ENCODE assay signal across 14 mouse cellular contexts in genomic region chr3:40092765-40093368, GRCm38 (mm10).
A peak's percentile ranks its signal among the peaks of the same experiment; 100 is the strongest.
DNase-seq lines count a peak whose midpoint lies in the region; ATAC-seq and TF ChIP-seq lines count a peak whose summit lies in the region.
"Had no signal": no experiment of that assay in that cellular context is flagged by ENCODE, and none has a peak within 500 bp of the region (broad histone marks: within the 10 kb centered on the region; RNA-seq: fewer than 3 reads in every experiment).

No protein-coding gene starts in this region.

- no peak overlapping the region for H3K4me3 ChIP-seq in forebrain, postnatal 0 days (ENCODE audit: low read depth, low read length)
- H3K4me3 ChIP-seq in midbrain, embryonic 11.5 days (ENCODE audit: low read depth, low read length), result no peak overlapping the region
- H3K4me3 ChIP-seq: embryonic facial prominence, embryonic 13.5 days; liver, embryonic 13.5 days; neural tube, embryonic 15.5 days had no signal

- no peak overlapping the region for H3K27ac ChIP-seq in forebrain, postnatal 0 days (ENCODE audit: low read depth, low read length)
- H3K27ac ChIP-seq in midbrain, embryonic 11.5 days (ENCODE audit: low read depth, low read length), result no peak overlapping the region
- H3K27ac ChIP-seq: embryonic facial prominence, embryonic 13.5 days; liver, embryonic 13.5 days; neural tube, embryonic 15.5 days had no signal

- DNase-seq in Muller cell, postnatal 12 days (ENCODE audit: inconsistent ontology term), result peak; percentile 29
- DNase-seq in brain, embryonic 14.5 days (ENCODE audit: low read depth), result peak; percentile 87
- no peak for DNase-seq in forebrain, postnatal 0 days
- DNase-seq in midbrain, embryonic 11.5 days (ENCODE audit: low spot score, missing footprints), result peak; percentile 85
- no peak for DNase-seq in B cell, adult 2 months
- DNase-seq in T-cell, adult 2 months (ENCODE audit: low spot score), result no peak
- DNase-seq in spleen, adult 12 weeks (ENCODE audit: low spot score), result no peak
- DNase-seq: cerebellum, adult 9-11 months; liver, embryonic 13.5 days; lung, postnatal 10 days; right cerebral cortex, postnatal 14 days; thymus, adult 2 months had no signal

- no peak for TF ChIP-seq POLR2A in brain, embryonic 14.5 days (IDR thresholded peaks at IDR 0.05; ENCODE audit: borderline replicate concordance, extremely low read depth, insufficient read depth, insufficient read length, poor library complexity, severe bottlenecking)

- no peaks in the 10 kb centered on the region for H3K9me3 ChIP-seq in forebrain, postnatal 0 days (ENCODE audit: low read length)
- no peaks in the 10 kb centered on the region for H3K9me3 ChIP-seq in midbrain, embryonic 11.5 days (ENCODE audit: control insufficient read depth, low read length)
- H3K9me3 ChIP-seq: embryonic facial prominence, embryonic 13.5 days; liver, embryonic 13.5 days; neural tube, embryonic 15.5 days had no signal

- no peak for TF ChIP-seq CTCF in brain, embryonic 14.5 days (IDR thresholded peaks at IDR 0.05; ENCODE audit: borderline replicate concordance, extremely low read depth, insufficient read depth, insufficient read length)
- TF ChIP-seq CTCF in forebrain, postnatal 0 days (IDR thresholded peaks at IDR 0.05; ENCODE audit: low read depth), result no peak

- 14% methylated on average over 8 of the region's 8 CpGs for WGBS in forebrain, postnatal 0 days
- WGBS in midbrain, embryonic 11.5 days, result 17% methylated on average over 8 of the region's 8 CpGs

- peak; percentile 18 for ATAC-seq in forebrain, postnatal 0 days
- ATAC-seq in midbrain, embryonic 11.5 days (ENCODE audit: low FRiP score), result peak; percentile 80

- peaks cover 18% of the 10 kb centered on the region; the same call in 1 of the 2 replicates for H3K4me1 ChIP-seq in forebrain, postnatal 0 days (ENCODE audit: insufficient read depth)
- H3K4me1 ChIP-seq in midbrain, embryonic 11.5 days (ENCODE audit: control insufficient read depth, insufficient read depth, low read length), result 0 out of 2 replicates have a peak, but pooled peaks cover 3% of the 10 kb centered on the region
- H3K4me1 ChIP-seq: embryonic facial prominence, embryonic 13.5 days; liver, embryonic 13.5 days had no signal

- no peaks in the 10 kb centered on the region for H3K36me3 ChIP-seq in forebrain, postnatal 0 days (ENCODE audit: insufficient read depth)
- no peaks in the 10 kb centered on the region for H3K36me3 ChIP-seq in midbrain, embryonic 11.5 days (ENCODE audit: control insufficient read depth, insufficient read depth, low read length)
- H3K36me3 ChIP-seq: embryonic facial prominence, embryonic 13.5 days; liver, embryonic 13.5 days; neural tube, embryonic 15.5 days had no signal

- H3K4me2 ChIP-seq in forebrain, postnatal 0 days (ENCODE audit: low read depth), result no peak overlapping the region
- no peak overlapping the region for H3K4me2 ChIP-seq in midbrain, embryonic 11.5 days
- H3K4me2 ChIP-seq: embryonic facial prominence, embryonic 13.5 days; liver, embryonic 13.5 days; neural tube, embryonic 15.5 days had no signal

- no peak overlapping the region for H3K9ac ChIP-seq in forebrain, postnatal 0 days
- no peak overlapping the region for H3K9ac ChIP-seq in midbrain, embryonic 11.5 days (ENCODE audit: low read length)
- H3K9ac ChIP-seq: embryonic facial prominence, embryonic 13.5 days; liver, embryonic 13.5 days; neural tube, embryonic 15.5 days had no signal

- no peaks in the 10 kb centered on the region for H3K27me3 ChIP-seq in forebrain, postnatal 0 days (ENCODE audit: insufficient read depth, low read length)
- H3K27me3 ChIP-seq in midbrain, embryonic 11.5 days (ENCODE audit: control insufficient read depth, insufficient read depth, low read length), result no peaks in the 10 kb centered on the region
- H3K27me3 ChIP-seq: embryonic facial prominence, embryonic 13.5 days; liver, embryonic 13.5 days; neural tube, embryonic 15.5 days had no signal

Comparison
In these comparisons a context has a peak if more than half of its experiments do, and no peak if none do; other contexts are left out.
1. DNase-seq: peak in Muller cell, postnatal 12 days (single experiment), brain, embryonic 14.5 days (single experiment) and midbrain, embryonic 11.5 days (single experiment); none in forebrain, postnatal 0 days (single experiment), B cell, adult 2 months (0 of 2), T-cell, adult 2 months (single experiment) and spleen, adult 12 weeks (single experiment).